Mouse (Mus musculus): ENCODE measurements at regions not wholly inside any gene's neighbourhood (a gene's known extent, or its start where the extent isn't known, plus 50 kb on each side); places are given as distances from the start of the nearest gene placed in this dataset.

- Histone ChIP-seq H3K4me1 (ENCODE audit: insufficient read depth, low read length) (no peaks in the 10 kb centered on the region), H3K4me2 (replicated peaks; ENCODE audit: low read depth, low read length) (no peak overlapping the region), H3K36me3 (ENCODE audit: insufficient read depth, low read length) (no peaks in the 10 kb centered on the region), H3K27me3 (ENCODE audit: insufficient read depth, low read length) (no peaks in the 10 kb centered on the region), H3K9ac (replicated peaks; ENCODE audit: low read length) (no peak overlapping the region), H3K4me3 (ENCODE audit: low read length) (no peak overlapping the region), H3K27ac (ENCODE audit: low read length) (no peak overlapping the region), H3K9me3 (ENCODE audit: low read length) (no peaks in the 10 kb centered on the region)
- WGBS, result 43% methylated on average over 2 of the region's 2 CpGs
- no peak for ATAC-seq (ENCODE audit: low FRiP score, low TSS enrichment)
Observed at GRCm38 (mm10) chr10:109521681-109522080, 510.9 kb upstream of the Syt1 start.

GRCm38 (mm10) chr10:109517664-109518063 is 506.9 kb upstream of the Syt1 start:
- no peaks in the 10 kb centered on the region for H3K4me1 ChIP-seq (ENCODE audit: insufficient read depth, low read length)
- WGBS, result 70% methylated on average over 1 of the region's 1 CpGs

GRCm38 (mm10) chr10:109515225-109515624 is 504.4 kb upstream of the Syt1 start:
- 87% methylated on average over 3 of the region's 3 CpGs for WGBS
- Histone ChIP-seq H3K36me3 (ENCODE audit: insufficient read depth, low read length) (no peaks in the 10 kb centered on the region), H3K27me3 (ENCODE audit: insufficient read depth, low read length) (no peaks in the 10 kb centered on the region), H3K9me3 (ENCODE audit: low read length) (no peaks in the 10 kb centered on the region), H3K9ac (replicated peaks; ENCODE audit: low read length) (no peak overlapping the region), H3K4me3 (ENCODE audit: low read length) (no peak overlapping the region), H3K4me2 (replicated peaks; ENCODE audit: low read depth, low read length) (no peak overlapping the region), H3K27ac (ENCODE audit: low read length) (no peak overlapping the region), H3K4me1 (ENCODE audit: insufficient read depth, low read length) (no peaks in the 10 kb centered on the region)
- ATAC-seq (ENCODE audit: low FRiP score, low TSS enrichment), result no peak

More at GRCm38 (mm10) chr10:109517664-109518063, 506.9 kb upstream of the Syt1 start:
- no peak for ATAC-seq (ENCODE audit: low FRiP score, low TSS enrichment)
- H3K36me3 ChIP-seq (ENCODE audit: insufficient read depth, low read length), result no peaks in the 10 kb centered on the region
- H3K4me2 ChIP-seq (replicated peaks; ENCODE audit: low read depth, low read length), result no peak overlapping the region
- H3K4me3 ChIP-seq (ENCODE audit: low read length), result no peak overlapping the region
- H3K27ac ChIP-seq (ENCODE audit: low read length), result no peak overlapping the region
- no peaks in the 10 kb centered on the region for H3K27me3 ChIP-seq (ENCODE audit: insufficient read depth, low read length)
- H3K9me3 ChIP-seq (ENCODE audit: low read length), result no peaks in the 10 kb centered on the region
- H3K9ac ChIP-seq (replicated peaks; ENCODE audit: low read length), result no peak overlapping the region

- Histone ChIP-seq H3K4me1 (ENCODE audit: insufficient read depth, low read length) (no peaks in the 10 kb centered on the region), H3K36me3 (ENCODE audit: insufficient read depth, low read length) (no peaks in the 10 kb centered on the region), H3K27me3 (ENCODE audit: insufficient read depth, low read length) (no peaks in the 10 kb centered on the region), H3K27ac (ENCODE audit: low read length) (no peak overlapping the region), H3K9me3 (ENCODE audit: low read length) (no peaks in the 10 kb centered on the region), H3K4me3 (ENCODE audit: low read length) (no peak overlapping the region), H3K4me2 (replicated peaks; ENCODE audit: low read depth, low read length) (no peak overlapping the region), H3K9ac (replicated peaks; ENCODE audit: low read length) (no peak overlapping the region)
- 86% methylated on average over 1 of the region's 1 CpGs for WGBS
- no peak for ATAC-seq (ENCODE audit: low FRiP score, low TSS enrichment)
Observed at GRCm38 (mm10) chr10:109510917-109511715, 500.3 kb upstream of the Syt1 start.

DNA sequence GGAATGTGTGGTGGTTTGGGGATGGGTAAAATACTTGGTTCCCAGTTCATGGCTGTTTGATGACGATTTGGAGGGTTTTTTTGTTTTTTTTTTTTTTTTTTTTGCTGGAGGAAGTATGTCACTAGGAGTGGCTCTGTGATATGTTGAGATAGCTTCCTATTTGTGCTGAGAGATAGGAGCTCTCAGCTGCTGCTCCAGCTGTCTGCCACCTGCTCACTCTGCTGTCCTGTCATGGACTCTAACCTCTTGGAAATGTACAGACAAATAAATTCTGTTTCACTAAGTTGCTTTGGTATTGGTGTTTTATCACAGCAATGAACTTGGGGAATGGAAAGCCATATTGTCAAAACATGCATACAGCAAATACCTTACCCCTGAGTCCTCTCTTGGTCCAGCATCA is 497.8 kb upstream of the Syt1 start:
- 65% methylated on average over 1 of the region's 1 CpGs for WGBS

DNA sequence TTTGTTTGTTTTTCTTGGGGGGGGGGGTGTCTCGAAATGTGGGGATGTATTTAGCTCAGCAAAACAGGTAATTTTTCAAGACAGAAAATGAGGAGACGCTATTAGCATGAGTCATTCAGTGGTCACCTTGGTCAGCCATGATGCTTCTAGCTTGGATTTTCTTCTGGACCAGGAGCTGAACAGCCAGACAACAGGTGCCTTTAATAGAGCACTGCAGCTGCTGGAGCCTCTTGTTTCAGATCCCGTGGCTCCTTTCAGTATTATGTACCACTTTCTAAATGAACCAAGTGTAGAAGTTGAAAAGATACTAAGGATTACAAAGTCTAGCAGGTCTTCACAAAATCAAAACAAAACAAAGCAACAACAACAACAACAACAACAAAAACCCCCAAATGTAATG is 496.4 kb upstream of the Syt1 start:
- Histone ChIP-seq H3K4me1 (ENCODE audit: insufficient read depth, low read length) (no peaks in the 10 kb centered on the region), H3K36me3 (ENCODE audit: insufficient read depth, low read length) (no peaks in the 10 kb centered on the region), H3K9me3 (ENCODE audit: low read length) (no peaks in the 10 kb centered on the region), H3K27ac (ENCODE audit: low read length) (no peak overlapping the region), H3K4me3 (ENCODE audit: low read length) (no peak overlapping the region), H3K9ac (replicated peaks; ENCODE audit: low read length) (no peak overlapping the region), H3K4me2 (replicated peaks; ENCODE audit: low read depth, low read length) (no peak overlapping the region), H3K27me3 (ENCODE audit: insufficient read depth, low read length) (no peaks in the 10 kb centered on the region)
- ATAC-seq (ENCODE audit: low FRiP score, low TSS enrichment), result no peak
- 78% methylated on average over 3 of the region's 3 CpGs for WGBS

More for the DNA sequence above, 497.8 kb upstream of the Syt1 start:
- ATAC-seq (ENCODE audit: low FRiP score, low TSS enrichment), result no peak
- Histone ChIP-seq H3K36me3 (ENCODE audit: insufficient read depth, low read length) (no peaks in the 10 kb centered on the region), H3K9ac (replicated peaks; ENCODE audit: low read length) (no peak overlapping the region), H3K9me3 (ENCODE audit: low read length) (no peaks in the 10 kb centered on the region), H3K27me3 (ENCODE audit: insufficient read depth, low read length) (no peaks in the 10 kb centered on the region), H3K27ac (ENCODE audit: low read length) (no peak overlapping the region), H3K4me1 (ENCODE audit: insufficient read depth, low read length) (no peaks in the 10 kb centered on the region), H3K4me3 (ENCODE audit: low read length) (no peak overlapping the region), H3K4me2 (replicated peaks; ENCODE audit: low read depth, low read length) (no peak overlapping the region)

- H3K27me3 ChIP-seq (ENCODE audit: insufficient read depth, low read length), result no peaks in the 10 kb centered on the region
- WGBS, result 61% methylated on average over 4 of the region's 4 CpGs
- no peaks in the 10 kb centered on the region for H3K4me1 ChIP-seq (ENCODE audit: insufficient read depth, low read length)
- no peak overlapping the region for H3K27ac ChIP-seq (ENCODE audit: low read length)
- no peak for ATAC-seq (ENCODE audit: low FRiP score, low TSS enrichment)
- no peak overlapping the region for H3K9ac ChIP-seq (replicated peaks; ENCODE audit: low read length)
- no peaks in the 10 kb centered on the region for H3K9me3 ChIP-seq (ENCODE audit: low read length)
- H3K36me3 ChIP-seq (ENCODE audit: insufficient read depth, low read length), result no peaks in the 10 kb centered on the region
- no peak overlapping the region for H3K4me2 ChIP-seq (replicated peaks; ENCODE audit: low read depth, low read length)
- H3K4me3 ChIP-seq (ENCODE audit: low read length), result no peak overlapping the region
Observed at GRCm38 (mm10) chr10:109504683-109505082, 493.9 kb upstream of the Syt1 start.

GRCm38 (mm10) chr10:109500861-109501260 is 490.1 kb upstream of the Syt1 start:
- Histone ChIP-seq H3K9me3 (ENCODE audit: low read length) (no peaks in the 10 kb centered on the region), H3K27me3 (ENCODE audit: insufficient read depth, low read length) (no peaks in the 10 kb centered on the region), H3K27ac (ENCODE audit: low read length) (no peak overlapping the region), H3K4me2 (replicated peaks; ENCODE audit: low read depth, low read length) (no peak overlapping the region), H3K36me3 (ENCODE audit: insufficient read depth, low read length) (no peaks in the 10 kb centered on the region), H3K4me1 (ENCODE audit: insufficient read depth, low read length) (no peaks in the 10 kb centered on the region), H3K4me3 (ENCODE audit: low read length) (no peak overlapping the region), H3K9ac (replicated peaks; ENCODE audit: low read length) (no peak overlapping the region)
- ATAC-seq (ENCODE audit: low FRiP score, low TSS enrichment), result no peak

DNA sequence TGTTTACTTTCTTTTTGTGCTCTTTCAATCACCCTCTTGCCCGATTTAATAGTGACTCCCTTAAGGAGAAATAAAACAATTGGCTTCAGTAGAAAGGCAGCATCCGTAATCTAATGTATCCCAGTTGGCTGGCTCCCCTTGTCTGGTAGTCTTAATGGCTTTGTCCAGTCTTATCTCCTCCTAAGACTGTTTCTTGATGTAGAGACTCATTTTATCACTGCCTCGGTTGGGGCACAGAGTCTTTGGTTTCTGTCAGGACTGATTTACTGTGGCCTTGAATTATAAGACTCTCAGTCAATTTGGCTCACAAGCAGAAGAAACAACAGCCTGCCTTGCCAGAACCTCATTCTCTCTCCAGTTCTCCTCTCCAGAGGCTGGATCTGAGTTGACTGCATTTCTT is 487.5 kb upstream of the Syt1 start:
- no peaks in the 10 kb centered on the region for H3K4me1 ChIP-seq (ENCODE audit: insufficient read depth, low read length)
- no peaks in the 10 kb centered on the region for H3K9me3 ChIP-seq (ENCODE audit: low read length)
- 0 out of 2 replicates have a peak, but pooled peaks have one; percentile 39 for ATAC-seq (ENCODE audit: low FRiP score, low TSS enrichment)
- 44% methylated on average over 3 of the region's 3 CpGs for WGBS
- no peaks in the 10 kb centered on the region for H3K36me3 ChIP-seq (ENCODE audit: insufficient read depth, low read length)
- no peaks in the 10 kb centered on the region for H3K27me3 ChIP-seq (ENCODE audit: insufficient read depth, low read length)
- no peak overlapping the region for H3K27ac ChIP-seq (ENCODE audit: low read length)
- no peak overlapping the region for H3K4me2 ChIP-seq (replicated peaks; ENCODE audit: low read depth, low read length)
- no peak overlapping the region for H3K4me3 ChIP-seq (ENCODE audit: low read length)
- no peak overlapping the region for H3K9ac ChIP-seq (replicated peaks; ENCODE audit: low read length)

- WGBS, result 67% methylated on average over 10 of the region's 10 CpGs
- Histone ChIP-seq H3K36me3 (ENCODE audit: insufficient read depth, low read length) (no peaks in the 10 kb centered on the region), H3K4me3 (ENCODE audit: low read length) (no peak overlapping the region), H3K27me3 (ENCODE audit: insufficient read depth, low read length) (no peaks in the 10 kb centered on the region), H3K9ac (replicated peaks; ENCODE audit: low read length) (no peak overlapping the region), H3K4me2 (replicated peaks; ENCODE audit: low read depth, low read length) (no peak overlapping the region), H3K9me3 (ENCODE audit: low read length) (no peaks in the 10 kb centered on the region), H3K27ac (ENCODE audit: low read length) (no peak overlapping the region), H3K4me1 (ENCODE audit: insufficient read depth, low read length) (no peaks in the 10 kb centered on the region)
- ATAC-seq (ENCODE audit: low FRiP score, low TSS enrichment), result peak; percentile 51; the same call in 1 of the 2 replicates
Observed at GRCm38 (mm10) chr10:109496161-109496560, 485.4 kb upstream of the Syt1 start.

Data from kidney, embryonic 16.5 days (tissue).